Comparison of ENCODE assay signal across 8 mouse cellular contexts in the genomic region with DNA sequence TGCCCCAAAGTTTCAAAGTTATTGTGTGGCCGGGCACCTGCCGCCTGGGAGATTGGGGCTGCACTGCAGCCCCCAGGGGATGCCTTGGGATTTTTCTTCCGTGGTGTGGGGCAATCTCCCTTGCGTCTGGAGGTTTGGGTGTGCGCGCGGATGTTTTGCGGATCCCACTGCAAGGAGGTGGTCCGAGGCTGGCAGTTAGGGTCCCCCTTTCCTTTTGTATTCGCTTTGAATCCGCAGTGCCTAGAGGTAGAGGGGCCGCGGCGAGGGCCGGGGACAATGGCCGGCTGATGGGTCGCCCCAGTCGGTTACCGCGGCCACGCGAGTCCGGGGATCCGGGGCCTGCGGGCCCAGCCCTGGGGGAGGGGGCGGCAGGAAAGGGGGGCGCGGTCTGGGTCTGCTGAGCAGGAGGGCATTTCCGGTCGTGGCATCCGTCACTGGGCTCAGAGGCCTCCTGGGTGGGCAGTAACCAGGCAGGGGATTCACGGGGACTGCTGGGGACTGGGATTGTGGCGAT. TPM values are rescaled to one million over a fixed set of nuclear protein-coding genes. Genes with fewer than 3 reads are reported as not detected.
A peak's percentile ranks its signal among the peaks of the same experiment; 100 is the strongest.
DNase-seq lines count a peak whose midpoint lies in the region; ATAC-seq and TF ChIP-seq lines count a peak whose summit lies in the region.

No protein-coding gene starts in this region.

- peak; percentile 26 for ATAC-seq in intestine, postnatal 0 days
- ATAC-seq in limb, embryonic 15.5 days (ENCODE audit: insufficient number of reproducible peaks, low FRiP score, low TSS enrichment, low read depth): peak; percentile 74
- peak; percentile 82 for ATAC-seq in midbrain, embryonic 15.5 days (replicated peaks)
- ATAC-seq in stomach, embryonic 14.5 days (ENCODE audit: insufficient number of reproducible peaks, insufficient read depth, low FRiP score, low read depth): peak; percentile 83

- peak; percentile 54 for DNase-seq in cerebellum, adult 11-12 months
- no peak for DNase-seq in cerebellum, adult 9-10 months
- peak; percentile 81 for DNase-seq in embryo, embryonic 10.5 days (ENCODE audit: low spot score)
- DNase-seq in heart, adult 11 months: peak; percentile 97

- under 1% methylated on average over 33 of the region's 33 CpGs for WGBS in intestine, postnatal 0 days
- WGBS in limb, embryonic 15.5 days: 1% methylated on average over 32 of the region's 33 CpGs
- under 1% methylated on average over 33 of the region's 33 CpGs for WGBS in midbrain, embryonic 15.5 days
- WGBS in stomach, embryonic 14.5 days: under 1% methylated on average over 33 of the region's 33 CpGs

- no peaks in the 10 kb centered on the region for H3K4me1 ChIP-seq in intestine, postnatal 0 days (replicated peaks; ENCODE audit: control insufficient read depth, insufficient read depth, low read length)
- peaks cover 15% of the 10 kb centered on the region for H3K4me1 ChIP-seq in limb, embryonic 15.5 days
- H3K4me1 ChIP-seq in midbrain, embryonic 15.5 days: peaks cover 25% of the 10 kb centered on the region
- H3K4me1 ChIP-seq in stomach, embryonic 14.5 days (ENCODE audit: control insufficient read depth, insufficient read depth, low read length): peaks cover 11% of the 10 kb centered on the region; the same call in 1 of the 2 replicates

- H3K4me2 ChIP-seq in intestine, postnatal 0 days (replicated peaks; ENCODE audit: low read depth): peak overlapping the region; percentile 85
- peak overlapping the region; percentile 79 for H3K4me2 ChIP-seq in limb, embryonic 15.5 days
- peak overlapping the region; percentile 79 for H3K4me2 ChIP-seq in midbrain, embryonic 15.5 days
- H3K4me2 ChIP-seq in stomach, embryonic 14.5 days (replicated peaks; ENCODE audit: low read depth, low read length): peak overlapping the region; percentile 77

- TF ChIP-seq CTCF in intestine, postnatal 0 days (IDR thresholded peaks at IDR 0.05; ENCODE audit: low read depth): no peak

- H3K27ac ChIP-seq in intestine, postnatal 0 days (ENCODE audit: low read depth, low read length): peak overlapping the region; percentile 60
- peak overlapping the region; percentile 94 for H3K27ac ChIP-seq in limb, embryonic 15.5 days
- H3K27ac ChIP-seq in midbrain, embryonic 15.5 days: peak overlapping the region; percentile 91
- peak overlapping the region; percentile 91 for H3K27ac ChIP-seq in stomach, embryonic 14.5 days (ENCODE audit: low read length)

- H3K36me3 ChIP-seq in intestine, postnatal 0 days (ENCODE audit: control insufficient read depth, insufficient read depth): no peaks in the 10 kb centered on the region
- H3K36me3 ChIP-seq in limb, embryonic 15.5 days: no peaks in the 10 kb centered on the region
- H3K36me3 ChIP-seq in midbrain, embryonic 15.5 days (replicated peaks): no peaks in the 10 kb centered on the region
- H3K36me3 ChIP-seq in stomach, embryonic 14.5 days (ENCODE audit: control insufficient read depth, insufficient read depth, low read length): no peaks in the 10 kb centered on the region

- peak overlapping the region; percentile 60 for H3K4me3 ChIP-seq in intestine, postnatal 0 days (ENCODE audit: low read depth, low read length)
- H3K4me3 ChIP-seq in limb, embryonic 15.5 days: peak overlapping the region; percentile 98
- peak overlapping the region; percentile 74 for H3K4me3 ChIP-seq in midbrain, embryonic 15.5 days
- peak overlapping the region; percentile 90 for H3K4me3 ChIP-seq in stomach, embryonic 14.5 days (ENCODE audit: low read depth, low read length)

- peak overlapping the region; percentile 63 for H3K9ac ChIP-seq in intestine, postnatal 0 days (ENCODE audit: low read depth, low read length)
- peak overlapping the region; percentile 94 for H3K9ac ChIP-seq in limb, embryonic 15.5 days
- H3K9ac ChIP-seq in midbrain, embryonic 15.5 days: peak overlapping the region; percentile 85
- peak overlapping the region; percentile 95 for H3K9ac ChIP-seq in stomach, embryonic 14.5 days (replicated peaks; ENCODE audit: low read depth, low read length)

- H3K9me3 ChIP-seq in intestine, postnatal 0 days (ENCODE audit: control insufficient read depth): no peaks in the 10 kb centered on the region
- H3K9me3 ChIP-seq in limb, embryonic 15.5 days: no peaks in the 10 kb centered on the region
- no peaks in the 10 kb centered on the region for H3K9me3 ChIP-seq in midbrain, embryonic 15.5 days
- H3K9me3 ChIP-seq in stomach, embryonic 14.5 days (ENCODE audit: control insufficient read depth, low read depth, low read length): no peaks in the 10 kb centered on the region

- H3K27me3 ChIP-seq in intestine, postnatal 0 days (replicated peaks; ENCODE audit: control insufficient read depth, insufficient read depth, low read length): peaks cover 7% of the 10 kb centered on the region; the same call in 1 of the 2 replicates
- H3K27me3 ChIP-seq in limb, embryonic 15.5 days: no peaks in the 10 kb centered on the region
- H3K27me3 ChIP-seq in midbrain, embryonic 15.5 days (replicated peaks): no peaks in the 10 kb centered on the region
- H3K27me3 ChIP-seq in stomach, embryonic 14.5 days (ENCODE audit: control insufficient read depth, insufficient read depth, low read length): no peaks in the 10 kb centered on the region

RNA-seq across cellular contexts. Expression of a gene that starts 0.3 kb away (rescaled TPM):
- 20.6 and 21.9 TPM in 2 replicates for polyA plus RNA-seq in intestine, postnatal 0 days (2015; fragmentation: Nextera tagmentation; extraction: Ambion mirVana)
- polyA plus RNA-seq in limb, embryonic 15.5 days (2015; fragmentation: Nextera tagmentation; extraction: Ambion mirVana): 99.6 and 101 TPM in 2 replicates
- 162 and 164 TPM in 2 replicates for polyA plus RNA-seq in midbrain, embryonic 15.5 days (2015; fragmentation: Nextera tagmentation; extraction: Ambion mirVana)
- polyA plus RNA-seq in stomach, embryonic 14.5 days (2014; fragmentation: Nextera tagmentation; extraction: Ambion mirVana): 90.9 and 92.7 TPM in 2 replicates

RNA-seq across cellular contexts. Expression of a gene that starts 0.8 kb away (rescaled TPM):
- 5.6 and 7.3 TPM in 2 replicates for polyA plus RNA-seq in intestine, postnatal 0 days (2015; fragmentation: Nextera tagmentation; extraction: Ambion mirVana)
- 28.7 and 28.9 TPM in 2 replicates for polyA plus RNA-seq in limb, embryonic 15.5 days (2015; fragmentation: Nextera tagmentation; extraction: Ambion mirVana)
- 59.2 and 59.7 TPM in 2 replicates for polyA plus RNA-seq in midbrain, embryonic 15.5 days (2015; fragmentation: Nextera tagmentation; extraction: Ambion mirVana)
- 35.5 and 46.2 TPM in 2 replicates for polyA plus RNA-seq in stomach, embryonic 14.5 days (2014; fragmentation: Nextera tagmentation; extraction: Ambion mirVana)

RNA-seq across cellular contexts. Expression of a gene that starts 48.6 kb away (rescaled TPM):
- polyA plus RNA-seq in intestine, postnatal 0 days (2015; fragmentation: Nextera tagmentation; extraction: Ambion mirVana): 1.6 TPM in 2 replicates
- 15.2 and 15.3 TPM in 2 replicates for polyA plus RNA-seq in limb, embryonic 15.5 days (2015; fragmentation: Nextera tagmentation; extraction: Ambion mirVana)
- polyA plus RNA-seq in midbrain, embryonic 15.5 days (2015; fragmentation: Nextera tagmentation; extraction: Ambion mirVana): 31.2 and 33.7 TPM in 2 replicates
- polyA plus RNA-seq in stomach, embryonic 14.5 days (2014; fragmentation: Nextera tagmentation; extraction: Ambion mirVana): 3.0 and 4.7 TPM in 2 replicates

RNA-seq across cellular contexts. Expression of a gene that starts 56.6 kb away (rescaled TPM):
- 13.4 and 16.0 TPM in 2 replicates for polyA plus RNA-seq in intestine, postnatal 0 days (2015; fragmentation: Nextera tagmentation; extraction: Ambion mirVana)
- 28.9 and 30.7 TPM in 2 replicates for polyA plus RNA-seq in limb, embryonic 15.5 days (2015; fragmentation: Nextera tagmentation; extraction: Ambion mirVana)
- 24.0 and 25.2 TPM in 2 replicates for polyA plus RNA-seq in midbrain, embryonic 15.5 days (2015; fragmentation: Nextera tagmentation; extraction: Ambion mirVana)
- 23.7 and 25.6 TPM in 2 replicates for polyA plus RNA-seq in stomach, embryonic 14.5 days (2014; fragmentation: Nextera tagmentation; extraction: Ambion mirVana)

Comparison
In these comparisons a context has a peak if more than half of its experiments do, and no peak if none do; other contexts are left out.
1. ATAC-seq: peak in every context shown above with its lines; median percentile 83 in stomach, embryonic 14.5 days; 82 in midbrain, embryonic 15.5 days; 74 in limb, embryonic 15.5 days; 26 in intestine, postnatal 0 days.